Comparison of ENCODE assay signal across 8 mouse cellular contexts in genomic region chr5:143268985-143269362, GRCm38 (mm10). TPM values are rescaled to one million over a fixed set of nuclear protein-coding genes. Genes with fewer than 3 reads are reported as not detected.
DNase-seq lines count a peak whose midpoint lies in the region; ATAC-seq lines count a peak whose summit lies in the region.
"Had no signal": no experiment of that assay in that cellular context is flagged by ENCODE, and none has a peak within 500 bp of the region (broad histone marks: within the 10 kb centered on the region; RNA-seq: fewer than 3 reads in every experiment).

No protein-coding gene starts in this region.

- DNase-seq in lung, postnatal 36 days, result no peak
- no peak for DNase-seq in forebrain, embryonic 11.5 days (ENCODE audit: low spot score)
- DNase-seq in right cerebral cortex, postnatal 10 days (ENCODE audit: low spot score in 2 of 2), result no peak
- no peak for DNase-seq in layer of hippocampus, adult 8-10 months (ENCODE audit: low spot score in 2 of 2)

- no peaks in the 10 kb centered on the region for H3K9me3 ChIP-seq in lung, embryonic 16.5 days (ENCODE audit: control insufficient read depth, low read length)
- H3K9me3 ChIP-seq in forebrain, embryonic 11.5 days (ENCODE audit: control insufficient read depth, low read length), result no peaks in the 10 kb centered on the region
- no peaks in the 10 kb centered on the region for H3K9me3 ChIP-seq in limb, embryonic 12.5 days
- no peaks in the 10 kb centered on the region for H3K9me3 ChIP-seq in stomach, embryonic 14.5 days (ENCODE audit: control insufficient read depth, low read depth, low read length)

- no peaks in the 10 kb centered on the region for H3K27me3 ChIP-seq in lung, embryonic 16.5 days (ENCODE audit: control insufficient read depth, insufficient read depth, low read depth, low read length)
- H3K27me3 ChIP-seq in forebrain, embryonic 11.5 days (ENCODE audit: control insufficient read depth, insufficient read depth, low read length), result no peaks in the 10 kb centered on the region
- H3K27me3 ChIP-seq in limb, embryonic 12.5 days, result no peaks in the 10 kb centered on the region
- H3K27me3 ChIP-seq in stomach, embryonic 14.5 days (ENCODE audit: control insufficient read depth, insufficient read depth, low read length), result no peaks in the 10 kb centered on the region

- no peak overlapping the region for H3K27ac ChIP-seq in lung, embryonic 16.5 days (ENCODE audit: low read length)
- 0 out of 2 replicates have a peak overlapping the region, but pooled peaks have one; percentile 46 for H3K27ac ChIP-seq in forebrain, embryonic 11.5 days (ENCODE audit: low read depth, low read length)
- peak overlapping the region; percentile 70 for H3K27ac ChIP-seq in limb, embryonic 12.5 days
- H3K27ac ChIP-seq in stomach, embryonic 14.5 days (ENCODE audit: low read length), result no peak overlapping the region

- peak overlapping the region; percentile 67 for H3K4me2 ChIP-seq in lung, embryonic 16.5 days (ENCODE audit: low read depth, low read length)
- peak overlapping the region; percentile 96 for H3K4me2 ChIP-seq in forebrain, embryonic 11.5 days (ENCODE audit: low read depth, low read length, severe bottlenecking)
- H3K4me2 ChIP-seq in limb, embryonic 12.5 days, result peak overlapping the region; percentile 95
- peak overlapping the region; percentile 92 for H3K4me2 ChIP-seq in stomach, embryonic 14.5 days (replicated peaks; ENCODE audit: low read depth, low read length)

- H3K36me3 ChIP-seq in lung, embryonic 16.5 days (ENCODE audit: control insufficient read depth, insufficient read depth, low read length), result no peaks in the 10 kb centered on the region
- H3K36me3 ChIP-seq in forebrain, embryonic 11.5 days (ENCODE audit: control insufficient read depth, insufficient read depth, low read length), result no peaks in the 10 kb centered on the region
- peaks cover 10% of the 10 kb centered on the region for H3K36me3 ChIP-seq in limb, embryonic 12.5 days
- H3K36me3 ChIP-seq in stomach, embryonic 14.5 days (ENCODE audit: control insufficient read depth, insufficient read depth, low read length), result peaks cover 2% of the 10 kb centered on the region

- 27% methylated on average over 8 of the region's 8 CpGs for WGBS in lung, embryonic 16.5 days
- WGBS in forebrain, embryonic 11.5 days, result 23% methylated on average over 8 of the region's 8 CpGs
- 24% methylated on average over 8 of the region's 8 CpGs for WGBS in limb, embryonic 12.5 days
- WGBS in stomach, embryonic 14.5 days, result 25% methylated on average over 8 of the region's 8 CpGs

- H3K9ac ChIP-seq in lung, embryonic 16.5 days (ENCODE audit: low read length), result peak overlapping the region; percentile 84
- peak overlapping the region; percentile 97 for H3K9ac ChIP-seq in forebrain, embryonic 11.5 days (ENCODE audit: low read length)
- peak overlapping the region; percentile 90 for H3K9ac ChIP-seq in limb, embryonic 12.5 days (replicated peaks)
- peak overlapping the region; percentile 73 for H3K9ac ChIP-seq in stomach, embryonic 14.5 days (replicated peaks; ENCODE audit: low read depth, low read length)

- peak; percentile 6; the same call in 1 of the 2 replicates for ATAC-seq in lung, embryonic 16.5 days (ENCODE audit: low read depth)
- no peak for ATAC-seq in forebrain, embryonic 11.5 days (replicated peaks; ENCODE audit: low FRiP score)
- peak; percentile 5; the same call in 1 of the 2 replicates for ATAC-seq in limb, embryonic 12.5 days (ENCODE audit: insufficient number of reproducible peaks, insufficient read depth, low FRiP score, low TSS enrichment, low read depth)
- no peak for ATAC-seq in stomach, embryonic 14.5 days (ENCODE audit: insufficient number of reproducible peaks, insufficient read depth, low FRiP score, low read depth)

- peak overlapping the region; percentile 79 for H3K4me3 ChIP-seq in lung, embryonic 16.5 days (ENCODE audit: low read length)
- H3K4me3 ChIP-seq in forebrain, embryonic 11.5 days (ENCODE audit: low read depth, low read length), result peak overlapping the region; percentile 96
- H3K4me3 ChIP-seq in limb, embryonic 12.5 days (replicated peaks), result peak overlapping the region; percentile 91
- peak overlapping the region; percentile 73 for H3K4me3 ChIP-seq in stomach, embryonic 14.5 days (ENCODE audit: low read depth, low read length)

- peaks cover 11% of the 10 kb centered on the region for H3K4me1 ChIP-seq in lung, embryonic 16.5 days (replicated peaks; ENCODE audit: control insufficient read depth, insufficient read depth, low read length)
- peaks cover 11% of the 10 kb centered on the region for H3K4me1 ChIP-seq in forebrain, embryonic 11.5 days (replicated peaks; ENCODE audit: control insufficient read depth, insufficient read depth, low read length)
- peaks cover 21% of the 10 kb centered on the region for H3K4me1 ChIP-seq in limb, embryonic 12.5 days (replicated peaks)
- 0 out of 2 replicates have a peak, but pooled peaks cover 6% of the 10 kb centered on the region for H3K4me1 ChIP-seq in stomach, embryonic 14.5 days (ENCODE audit: control insufficient read depth, insufficient read depth, low read length)

RNA-seq across cellular contexts. Expression of gene Zfp316, which starts 0.8 kb away (rescaled TPM):
- 0.92 and 1.2 TPM in 2 replicates for polyA plus RNA-seq in lung, embryonic 16.5 days (2015; fragmentation: Nextera tagmentation; extraction: Ambion mirVana)
- 3.5 and 4.2 TPM in 2 replicates for polyA plus RNA-seq in forebrain, embryonic 11.5 days (2014; fragmentation: Nextera tagmentation; extraction: Ambion mirVana)
- polyA plus RNA-seq in limb, embryonic 12.5 days (2016; fragmentation: Nextera tagmentation; extraction: Ambion mirVana), result 8.5 and 11.0 TPM in 2 replicates
- polyA plus RNA-seq in stomach, embryonic 14.5 days (2014; fragmentation: Nextera tagmentation; extraction: Ambion mirVana), result 1.5 and 1.7 TPM in 2 replicates
- total RNA-seq in layer of hippocampus, adult 8-10 months (2022), result 10 to 100 TPM; 20.6 to 24.1 (median 23.1) TPM

RNA-seq across cellular contexts. Expression of gene Zfp853, which starts 24.4 kb away (rescaled TPM):
- 0.05 TPM in 1 of 2 replicates, not detected in the other for polyA plus RNA-seq in lung, embryonic 16.5 days (2015; fragmentation: Nextera tagmentation; extraction: Ambion mirVana)
- not detected in 2 replicates for polyA plus RNA-seq in forebrain, embryonic 11.5 days (2014; fragmentation: Nextera tagmentation; extraction: Ambion mirVana)
- 0.12 and 0.18 TPM in 2 replicates for polyA plus RNA-seq in limb, embryonic 12.5 days (2016; fragmentation: Nextera tagmentation; extraction: Ambion mirVana)
- 0.12 and 0.24 TPM in 2 replicates for polyA plus RNA-seq in stomach, embryonic 14.5 days (2014; fragmentation: Nextera tagmentation; extraction: Ambion mirVana)
- 1 to 10 TPM; 4.1 to 5.5 (median 4.4) TPM for total RNA-seq in layer of hippocampus, adult 8-10 months (2022)

RNA-seq across cellular contexts. Expression of gene Zfp12, which starts 34.0 kb away (rescaled TPM):
- polyA plus RNA-seq in lung, embryonic 16.5 days (2015; fragmentation: Nextera tagmentation; extraction: Ambion mirVana), result 13.0 and 13.9 TPM in 2 replicates
- 30.4 and 31.0 TPM in 2 replicates for polyA plus RNA-seq in forebrain, embryonic 11.5 days (2014; fragmentation: Nextera tagmentation; extraction: Ambion mirVana)
- 25.1 and 26.1 TPM in 2 replicates for polyA plus RNA-seq in limb, embryonic 12.5 days (2016; fragmentation: Nextera tagmentation; extraction: Ambion mirVana)
- 15.9 and 19.3 TPM in 2 replicates for polyA plus RNA-seq in stomach, embryonic 14.5 days (2014; fragmentation: Nextera tagmentation; extraction: Ambion mirVana)
- 10 to 100 TPM; 27.6 to 38.7 (median 35.6) TPM for total RNA-seq in layer of hippocampus, adult 8-10 months (2022)

RNA-seq across cellular contexts. Expression of gene Spdye4a, which starts 42.3 kb away (rescaled TPM):
- polyA plus RNA-seq in lung, embryonic 16.5 days (2015; fragmentation: Nextera tagmentation; extraction: Ambion mirVana), result not detected in 2 replicates
- not detected in 2 replicates for polyA plus RNA-seq in forebrain, embryonic 11.5 days (2014; fragmentation: Nextera tagmentation; extraction: Ambion mirVana)
- not detected in 2 replicates for polyA plus RNA-seq in limb, embryonic 12.5 days (2016; fragmentation: Nextera tagmentation; extraction: Ambion mirVana)
- not detected in 2 replicates for polyA plus RNA-seq in stomach, embryonic 14.5 days (2014; fragmentation: Nextera tagmentation; extraction: Ambion mirVana)
- total RNA-seq in layer of hippocampus, adult 8-10 months (2022), result not detected
- total RNA-seq: left cerebral cortex, adult 8-10 months had no signal

RNA-seq across cellular contexts. Expression of gene E130309D02Rik, which starts 46.2 kb away (rescaled TPM):
- polyA plus RNA-seq in lung, embryonic 16.5 days (2015; fragmentation: Nextera tagmentation; extraction: Ambion mirVana), result 32.3 and 33.0 TPM in 2 replicates
- polyA plus RNA-seq in forebrain, embryonic 11.5 days (2014; fragmentation: Nextera tagmentation; extraction: Ambion mirVana), result 65.8 and 75.0 TPM in 2 replicates
- 53.9 and 56.9 TPM in 2 replicates for polyA plus RNA-seq in limb, embryonic 12.5 days (2016; fragmentation: Nextera tagmentation; extraction: Ambion mirVana)
- 26.0 and 28.8 TPM in 2 replicates for polyA plus RNA-seq in stomach, embryonic 14.5 days (2014; fragmentation: Nextera tagmentation; extraction: Ambion mirVana)
- total RNA-seq in layer of hippocampus, adult 8-10 months (2022), result 10 to 100 TPM; 22.7 to 25.8 (median 24.1) TPM

Comparison
In these comparisons a context has a peak if more than half of its experiments do, and no peak if none do; other contexts are left out.
1. ATAC-seq: peak in lung, embryonic 16.5 days (single experiment) and limb, embryonic 12.5 days (single experiment); none in forebrain, embryonic 11.5 days (single experiment) and stomach, embryonic 14.5 days (single experiment).
2. H3K27ac ChIP-seq: peak in forebrain, embryonic 11.5 days (single experiment) and limb, embryonic 12.5 days (single experiment); none in lung, embryonic 16.5 days (single experiment) and stomach, embryonic 14.5 days (single experiment).
3. Peak in every context shown above with its lines, with median percentiles within 50 percentile points of each other: H3K4me2 ChIP-seq, H3K4me3 ChIP-seq and H3K9ac ChIP-seq.